Mouse (Mus musculus): ENCODE measurements around the gene Pear1. TPM values are rescaled to one million over a fixed set of nuclear protein-coding genes. Genes with fewer than 3 reads are reported as not detected.
"Not testable (repeated sequence)": the region's sequence is repeated elsewhere in the genome, so short reads cannot be mapped to it uniquely, and the experiment has no call there.

Pear1 gene
- 3.6 and 9.1 TPM in 2 replicates for polyA plus RNA-seq (2014; fragmentation: Nextera tagmentation; extraction: Ambion mirVana)

- not testable (repeated sequence) for H3K27me3 ChIP-seq (ENCODE audit: control insufficient read depth, insufficient read depth, low read length); H3K4me1 ChIP-seq (ENCODE audit: control insufficient read depth, insufficient read depth, low read length); H3K36me3 ChIP-seq (ENCODE audit: control insufficient read depth, insufficient read depth, low read length); H3K9me3 ChIP-seq (ENCODE audit: control insufficient read depth, low read length); H3K4me2 ChIP-seq (ENCODE audit: low read depth, low read length); H3K9ac ChIP-seq (replicated peaks; ENCODE audit: low read depth, low read length); ATAC-seq (ENCODE audit: low read depth); H3K4me3 ChIP-seq (ENCODE audit: low read depth, low read length); H3K27ac ChIP-seq (ENCODE audit: low read depth, low read length)
- 87% methylated on average over 1 of the region's 1 CpGs for WGBS
Measured at GRCm38 (mm10) chr3:87824206-87824605, at the start of gene Pear1. TSS of gene Pear1 (minus strand) at chr3:87824306.

DNA sequence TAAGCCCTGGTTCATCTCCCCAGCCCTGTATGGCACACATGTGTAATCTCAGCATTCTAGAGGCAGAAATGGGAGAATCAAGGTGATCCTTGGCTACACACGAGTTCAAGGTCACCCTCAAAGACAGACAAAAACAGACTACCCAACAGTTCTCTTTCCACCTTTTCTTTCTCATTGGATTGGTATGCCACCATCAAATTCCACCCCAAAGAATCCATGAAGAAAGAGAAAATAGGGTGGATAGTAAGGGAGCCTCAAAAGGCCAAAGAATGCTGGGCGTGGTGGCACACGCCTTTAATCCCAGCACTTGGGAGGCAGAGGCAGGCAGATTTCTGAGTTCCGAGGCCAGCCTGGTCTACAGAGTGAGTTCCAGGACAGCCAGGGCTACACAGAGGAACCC lies 40.0 kb upstream of the Pear1 start:
- WGBS = 91% methylated on average over 4 of the region's 4 CpGs
- H3K4me1 ChIP-seq (ENCODE audit: control insufficient read depth, insufficient read depth, low read length); H3K4me3 ChIP-seq (ENCODE audit: low read depth, low read length); ATAC-seq (ENCODE audit: low read depth); H3K9ac ChIP-seq (replicated peaks; ENCODE audit: low read depth, low read length); H3K4me2 ChIP-seq (ENCODE audit: low read depth, low read length); H3K27me3 ChIP-seq (ENCODE audit: control insufficient read depth, insufficient read depth, low read length); H3K9me3 ChIP-seq (ENCODE audit: control insufficient read depth, low read length); H3K27ac ChIP-seq (ENCODE audit: low read depth, low read length): not testable (repeated sequence)
- peaks cover 54% of the 10 kb centered on the region for H3K36me3 ChIP-seq (ENCODE audit: control insufficient read depth, insufficient read depth, low read length)

DNA sequence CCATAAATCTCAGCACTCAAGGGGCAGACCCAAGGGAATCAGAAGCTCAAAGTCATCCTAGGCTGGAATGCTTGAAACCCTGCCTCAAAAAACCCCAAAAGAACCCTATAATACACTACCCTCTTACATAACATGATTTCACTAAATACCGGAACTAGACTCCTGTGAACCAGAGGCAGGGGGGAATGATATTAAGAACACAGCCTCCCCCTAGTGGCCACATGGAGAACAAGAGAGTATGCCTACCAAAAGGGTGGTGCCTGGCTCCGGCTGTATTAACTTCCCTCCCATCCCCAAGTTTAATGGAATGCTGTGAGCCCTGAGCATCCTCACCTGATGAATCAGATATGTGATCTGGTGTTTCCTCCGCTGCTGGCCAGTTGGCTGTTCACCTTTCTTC lies 35.7 kb upstream of the Pear1 start:
- peak; percentile 54; the same call in 1 of the 2 replicates for ATAC-seq (ENCODE audit: low read depth)
- peaks cover 48% of the 10 kb centered on the region for H3K36me3 ChIP-seq (ENCODE audit: control insufficient read depth, insufficient read depth, low read length)

GRCm38 (mm10) chr3:87857666-87858065 lies 33.6 kb upstream of the Pear1 start:
- Histone ChIP-seq H3K4me2 (ENCODE audit: low read depth, low read length) (no peak overlapping the region), H3K4me3 (ENCODE audit: low read depth, low read length) (no peak overlapping the region), H3K9me3 (ENCODE audit: control insufficient read depth, low read length) (no peaks in the 10 kb centered on the region), H3K4me1 (ENCODE audit: control insufficient read depth, insufficient read depth, low read length) (no peaks in the 10 kb centered on the region), H3K9ac (replicated peaks; ENCODE audit: low read depth, low read length) (no peak overlapping the region), H3K36me3 (ENCODE audit: control insufficient read depth, insufficient read depth, low read length) (peaks cover 40% of the 10 kb centered on the region), H3K27ac (ENCODE audit: low read depth, low read length) (no peak overlapping the region), H3K27me3 (ENCODE audit: control insufficient read depth, insufficient read depth, low read length) (no peaks in the 10 kb centered on the region)
- ATAC-seq (ENCODE audit: low read depth) = no peak
- WGBS = 95% methylated on average over 8 of the region's 8 CpGs

More for the DNA sequence above, 35.7 kb upstream of the Pear1 start:
- no peaks in the 10 kb centered on the region for H3K4me1 ChIP-seq (ENCODE audit: control insufficient read depth, insufficient read depth, low read length)
- H3K4me3 ChIP-seq (ENCODE audit: low read depth, low read length) = no peak overlapping the region
- no peak overlapping the region for H3K9ac ChIP-seq (replicated peaks; ENCODE audit: low read depth, low read length)
- 33% methylated on average over 3 of the region's 3 CpGs for whole genome bisulfite sequencing
- no peak overlapping the region for H3K4me2 ChIP-seq (ENCODE audit: low read depth, low read length)
- H3K9me3 ChIP-seq (ENCODE audit: control insufficient read depth, low read length) = no peaks in the 10 kb centered on the region
- no peaks in the 10 kb centered on the region for H3K27me3 ChIP-seq (ENCODE audit: control insufficient read depth, insufficient read depth, low read length)
- no peak overlapping the region for H3K27ac ChIP-seq (ENCODE audit: low read depth, low read length)

- Histone ChIP-seq H3K9me3 (ENCODE audit: control insufficient read depth, low read length) (no peaks in the 10 kb centered on the region), H3K4me2 (ENCODE audit: low read depth, low read length) (no peak overlapping the region), H3K36me3 (ENCODE audit: control insufficient read depth, insufficient read depth, low read length) (peaks cover 26% of the 10 kb centered on the region), H3K4me3 (ENCODE audit: low read depth, low read length) (no peak overlapping the region), H3K4me1 (ENCODE audit: control insufficient read depth, insufficient read depth, low read length) (no peaks in the 10 kb centered on the region), H3K27ac (ENCODE audit: low read depth, low read length) (no peak overlapping the region), H3K9ac (replicated peaks; ENCODE audit: low read depth, low read length) (no peak overlapping the region), H3K27me3 (ENCODE audit: control insufficient read depth, insufficient read depth, low read length) (no peaks in the 10 kb centered on the region)
- WGBS = 92% methylated on average over 8 of the region's 8 CpGs
- no peak for ATAC-seq (ENCODE audit: low read depth)
Measured at GRCm38 (mm10) chr3:87855936-87856335, 31.8 kb upstream of the Pear1 start.

GRCm38 (mm10) chr3:87854795-87855568 lies 30.9 kb upstream of the Pear1 start:
- Histone ChIP-seq H3K27me3 (ENCODE audit: control insufficient read depth, insufficient read depth, low read length) (no peaks in the 10 kb centered on the region), H3K9me3 (ENCODE audit: control insufficient read depth, low read length) (no peaks in the 10 kb centered on the region), H3K27ac (ENCODE audit: low read depth, low read length) (no peak overlapping the region), H3K9ac (replicated peaks; ENCODE audit: low read depth, low read length) (no peak overlapping the region), H3K4me1 (ENCODE audit: control insufficient read depth, insufficient read depth, low read length) (no peaks in the 10 kb centered on the region), H3K4me3 (ENCODE audit: low read depth, low read length) (no peak overlapping the region), H3K36me3 (ENCODE audit: control insufficient read depth, insufficient read depth, low read length) (peaks cover 23% of the 10 kb centered on the region; the same call in 1 of the 2 replicates), H3K4me2 (ENCODE audit: low read depth, low read length) (no peak overlapping the region)
- WGBS = 63% methylated on average over 7 of the region's 7 CpGs
- ATAC-seq (ENCODE audit: low read depth) = no peak; the same call in 1 of the 2 replicates

DNA sequence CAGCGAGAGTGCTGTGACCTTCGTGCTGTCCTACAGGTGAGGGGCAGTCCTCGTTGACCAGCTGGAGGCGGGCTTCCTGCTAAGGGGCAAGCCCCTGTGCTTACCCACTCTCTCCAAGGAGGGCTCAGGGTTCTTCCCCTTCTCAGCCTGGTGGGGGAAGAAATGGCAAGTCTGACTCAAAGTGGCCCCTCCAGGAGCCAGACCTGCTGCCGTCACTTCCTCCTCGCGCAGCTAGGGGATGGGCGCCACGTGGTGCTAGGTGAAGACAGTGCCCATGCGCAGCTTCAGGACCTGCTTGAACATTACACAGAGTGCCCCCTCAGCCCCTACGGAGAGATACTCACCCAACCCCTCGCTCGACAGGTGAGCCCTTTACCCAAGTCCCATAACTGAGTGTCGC lies 25.0 kb upstream of the Pear1 start:
- Histone ChIP-seq H3K4me1 (ENCODE audit: control insufficient read depth, insufficient read depth, low read length) (no peaks in the 10 kb centered on the region), H3K27me3 (ENCODE audit: control insufficient read depth, insufficient read depth, low read length) (no peaks in the 10 kb centered on the region), H3K9ac (replicated peaks; ENCODE audit: low read depth, low read length) (no peak overlapping the region), H3K4me3 (ENCODE audit: low read depth, low read length) (no peak overlapping the region), H3K9me3 (ENCODE audit: control insufficient read depth, low read length) (no peaks in the 10 kb centered on the region), H3K36me3 (ENCODE audit: control insufficient read depth, insufficient read depth, low read length) (no peaks in the 10 kb centered on the region), H3K4me2 (ENCODE audit: low read depth, low read length) (no peak overlapping the region), H3K27ac (ENCODE audit: low read depth, low read length) (no peak overlapping the region)
- ATAC-seq (ENCODE audit: low read depth) = no peak
- WGBS = 88% methylated on average over 14 of the region's 14 CpGs

GRCm38 (mm10) chr3:87847680-87848079 lies 23.6 kb upstream of the Pear1 start:
- Histone ChIP-seq H3K4me1 (ENCODE audit: control insufficient read depth, insufficient read depth, low read length) (no peaks in the 10 kb centered on the region), H3K4me3 (ENCODE audit: low read depth, low read length) (no peak overlapping the region), H3K27ac (ENCODE audit: low read depth, low read length) (no peak overlapping the region), H3K9ac (replicated peaks; ENCODE audit: low read depth, low read length) (no peak overlapping the region), H3K9me3 (ENCODE audit: control insufficient read depth, low read length) (no peaks in the 10 kb centered on the region), H3K4me2 (ENCODE audit: low read depth, low read length) (no peak overlapping the region), H3K36me3 (ENCODE audit: control insufficient read depth, insufficient read depth, low read length) (no peaks in the 10 kb centered on the region), H3K27me3 (ENCODE audit: control insufficient read depth, insufficient read depth, low read length) (no peaks in the 10 kb centered on the region)
- WGBS = 75% methylated on average over 5 of the region's 5 CpGs
- ATAC-seq (ENCODE audit: low read depth) = no peak

DNA sequence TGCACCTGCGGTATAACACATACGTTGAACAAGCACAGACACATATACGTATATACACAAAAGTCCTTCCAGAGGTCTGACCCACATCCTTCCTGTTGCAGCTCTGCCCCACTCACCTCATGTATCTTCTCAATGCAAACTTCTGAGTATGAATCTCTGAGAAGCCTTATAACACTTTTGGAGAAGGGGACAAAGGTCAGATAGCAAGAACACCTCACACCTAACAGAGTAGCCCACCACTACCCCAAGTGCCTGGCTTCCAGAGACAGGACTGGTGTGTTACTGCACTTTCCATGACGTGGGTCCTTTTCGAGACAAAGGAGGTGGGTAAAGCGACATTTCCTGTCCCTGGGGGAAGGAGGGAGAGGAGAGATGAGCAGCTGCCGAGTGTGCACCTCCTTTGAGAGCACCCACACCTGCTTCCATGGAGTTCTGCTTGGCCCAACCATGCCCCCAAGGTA lies 22.6 kb upstream of the Pear1 start, which contains the start of gene Sh2d2a:
TSS of gene Sh2d2a (plus strand) at position 106 of the 461 bp plus-strand sequence.
- WGBS = 72% methylated on average over 7 of the region's 7 CpGs
- no peak for ATAC-seq (ENCODE audit: low read depth)
- Histone ChIP-seq H3K9me3 (ENCODE audit: control insufficient read depth, low read length) (no peaks in the 10 kb centered on the region), H3K9ac (replicated peaks; ENCODE audit: low read depth, low read length) (no peak within 1 kb of the TSS), H3K27ac (ENCODE audit: low read depth, low read length) (no peak within 1 kb of the TSS), H3K4me2 (ENCODE audit: low read depth, low read length) (no peak within 1 kb of the TSS), H3K4me3 (ENCODE audit: low read depth, low read length) (no peak within 1 kb of the TSS), H3K36me3 (ENCODE audit: control insufficient read depth, insufficient read depth, low read length) (no peaks in the 10 kb centered on the region), H3K27me3 (ENCODE audit: control insufficient read depth, insufficient read depth, low read length) (no peaks in the 10 kb centered on the region), H3K4me1 (ENCODE audit: control insufficient read depth, insufficient read depth, low read length) (no peaks in the 10 kb centered on the region)

Measured in neural tube, embryonic 14.5 days (tissue).